Mouse (Mus musculus): ENCODE data around the gene Elavl3. TPM values are rescaled to one million over a fixed set of nuclear protein-coding genes. Genes with fewer than 3 reads are reported as not detected.

Elavl3 gene
- polyA plus RNA-seq, 1 experiment from 2014 or later: 0.12 TPM

- ATAC-seq (ENCODE audit: insufficient read depth) (no peak), DNase-seq (no peak)
- no peak overlapping the region for H3K4me3 ChIP-seq (ENCODE audit: low read depth, low read length)
- H3K9ac ChIP-seq: no peak overlapping the region
- no peaks in the 10 kb centered on the region for H3K9me3 ChIP-seq (ENCODE audit: low read depth, low read length)
- H3K27ac ChIP-seq (ENCODE audit: low read depth): no peak overlapping the region
- 57% methylated on average over 6 of the region's 6 CpGs for WGBS
- no peak for TF ChIP-seq CTCF (IDR thresholded peaks at IDR 0.05; ENCODE audit: low read depth)
- H3K4me1 ChIP-seq (ENCODE audit: insufficient read depth): no peaks in the 10 kb centered on the region
- H3K27me3 ChIP-seq (ENCODE audit: insufficient read depth, low read length): no peaks in the 10 kb centered on the region
- no peak overlapping the region for H3K4me2 ChIP-seq
- no peaks in the 10 kb centered on the region for H3K36me3 ChIP-seq (ENCODE audit: insufficient read depth)
These were observed 16.4 kb downstream of the Elavl3 start for GRCm38 (mm10) chr9:22035300-22036044.

- ATAC-seq (ENCODE audit: insufficient read depth) (no peak), DNase-seq (no peak)
- no peaks in the 10 kb centered on the region for H3K4me1 ChIP-seq (ENCODE audit: insufficient read depth)
- no peaks in the 10 kb centered on the region for H3K9me3 ChIP-seq (ENCODE audit: low read depth, low read length)
- H3K4me2 ChIP-seq: no peak overlapping the region
- no peaks in the 10 kb centered on the region for H3K27me3 ChIP-seq (ENCODE audit: insufficient read depth, low read length)
- H3K27ac ChIP-seq (ENCODE audit: low read depth): no peak overlapping the region
- H3K36me3 ChIP-seq (ENCODE audit: insufficient read depth): no peaks in the 10 kb centered on the region
- no peak for TF ChIP-seq CTCF (IDR thresholded peaks at IDR 0.05; ENCODE audit: low read depth)
- no peak overlapping the region for H3K9ac ChIP-seq
- 86% methylated on average over 9 of the region's 9 CpGs for WGBS
- no peak overlapping the region for H3K4me3 ChIP-seq (ENCODE audit: low read depth, low read length)
These were observed 21.4 kb downstream of the Elavl3 start for GRCm38 (mm10) chr9:22030386-22030785.

GRCm38 (mm10) chr9:22028467-22028866 lies 23.4 kb downstream of the Elavl3 start:
- Histone ChIP-seq H3K27me3 (ENCODE audit: insufficient read depth, low read length) (no peaks in the 10 kb centered on the region), H3K4me3 (ENCODE audit: low read depth, low read length) (no peak overlapping the region), H3K4me2 (no peak overlapping the region), H3K9me3 (ENCODE audit: low read depth, low read length) (no peaks in the 10 kb centered on the region), H3K9ac (no peak overlapping the region), H3K4me1 (ENCODE audit: insufficient read depth) (no peaks in the 10 kb centered on the region), H3K36me3 (ENCODE audit: insufficient read depth) (no peaks in the 10 kb centered on the region), H3K27ac (ENCODE audit: low read depth) (no peak overlapping the region)
- DNase-seq: no peak
- ATAC-seq (ENCODE audit: insufficient read depth): no peak
- no peak for TF ChIP-seq CTCF (IDR thresholded peaks at IDR 0.05; ENCODE audit: low read depth)
- 41% methylated on average over 7 of the region's 7 CpGs for WGBS

- Histone ChIP-seq H3K27ac (ENCODE audit: low read depth) (no peak overlapping the region), H3K36me3 (ENCODE audit: insufficient read depth) (no peaks in the 10 kb centered on the region), H3K4me3 (ENCODE audit: low read depth, low read length) (no peak overlapping the region), H3K9me3 (ENCODE audit: low read depth, low read length) (no peaks in the 10 kb centered on the region), H3K27me3 (ENCODE audit: insufficient read depth, low read length) (no peaks in the 10 kb centered on the region), H3K4me2 (no peak overlapping the region), H3K9ac (no peak overlapping the region), H3K4me1 (ENCODE audit: insufficient read depth) (no peaks in the 10 kb centered on the region)
- no peak for DNase-seq
- ATAC-seq (ENCODE audit: insufficient read depth): no peak
- WGBS: 36% methylated on average over 8 of the region's 8 CpGs
- no peak for TF ChIP-seq CTCF (IDR thresholded peaks at IDR 0.05; ENCODE audit: low read depth)
These were observed 27.2 kb downstream of the Elavl3 start for GRCm38 (mm10) chr9:22024592-22024991.

GRCm38 (mm10) chr9:22017208-22017825 lies 34.5 kb downstream of the Elavl3 start:
- no peak for TF ChIP-seq CTCF (IDR thresholded peaks at IDR 0.05; ENCODE audit: low read depth)
- no peaks in the 10 kb centered on the region for H3K9me3 ChIP-seq (ENCODE audit: low read depth, low read length)
- H3K4me1 ChIP-seq (ENCODE audit: insufficient read depth): no peaks in the 10 kb centered on the region
- H3K9ac ChIP-seq: no peak overlapping the region
- ATAC-seq (ENCODE audit: insufficient read depth): no peak
- H3K27me3 ChIP-seq (ENCODE audit: insufficient read depth, low read length): no peaks in the 10 kb centered on the region
- H3K4me2 ChIP-seq: no peak overlapping the region
- H3K36me3 ChIP-seq (ENCODE audit: insufficient read depth): peaks cover 25% of the 10 kb centered on the region
- DNase-seq: no peak
- 65% methylated on average over 7 of the region's 7 CpGs for WGBS
- H3K27ac ChIP-seq (ENCODE audit: low read depth): no peak overlapping the region
- no peak overlapping the region for H3K4me3 ChIP-seq (ENCODE audit: low read depth, low read length)

GRCm38 (mm10) chr9:22016245-22016644 lies 35.6 kb downstream of the Elavl3 start:
- Histone ChIP-seq H3K36me3 (ENCODE audit: insufficient read depth) (peaks cover 36% of the 10 kb centered on the region), H3K9me3 (ENCODE audit: low read depth, low read length) (no peaks in the 10 kb centered on the region), H3K4me3 (ENCODE audit: low read depth, low read length) (no peak overlapping the region), H3K27me3 (ENCODE audit: insufficient read depth, low read length) (no peaks in the 10 kb centered on the region), H3K4me1 (ENCODE audit: insufficient read depth) (no peaks in the 10 kb centered on the region), H3K27ac (ENCODE audit: low read depth) (no peak overlapping the region), H3K4me2 (no peak overlapping the region), H3K9ac (no peak overlapping the region)
- no peak for DNase-seq
- no peak for ATAC-seq (ENCODE audit: insufficient read depth)
- TF ChIP-seq CTCF (IDR thresholded peaks at IDR 0.05; ENCODE audit: low read depth): no peak
- 65% methylated on average over 10 of the region's 10 CpGs for WGBS

- H3K9ac ChIP-seq: no peak overlapping the region
- H3K27ac ChIP-seq (ENCODE audit: low read depth): no peak overlapping the region
- no peak overlapping the region for H3K4me3 ChIP-seq (ENCODE audit: low read depth, low read length)
- H3K4me2 ChIP-seq: no peak overlapping the region
- no peaks in the 10 kb centered on the region for H3K27me3 ChIP-seq (ENCODE audit: insufficient read depth, low read length)
- H3K9me3 ChIP-seq (ENCODE audit: low read depth, low read length): no peaks in the 10 kb centered on the region
- 88% methylated on average over 13 of the region's 13 CpGs for WGBS
- no peaks in the 10 kb centered on the region for H3K4me1 ChIP-seq (ENCODE audit: insufficient read depth)
- DNase-seq (no peak), ATAC-seq (ENCODE audit: insufficient read depth) (no peak)
- TF ChIP-seq CTCF (IDR thresholded peaks at IDR 0.05; ENCODE audit: low read depth): no peak
- H3K36me3 ChIP-seq (ENCODE audit: insufficient read depth): peaks cover 71% of the 10 kb centered on the region
These were observed 39.1 kb downstream of the Elavl3 start for GRCm38 (mm10) chr9:22012731-22013130.
